Mouse (Mus musculus): ENCODE data around the gene Ap3s2. TPM values are rescaled to one million over a fixed set of nuclear protein-coding genes. Genes with fewer than 3 reads are reported as not detected.

The Ap3s2 gene
- total RNA-seq, 2 experiments from 2014 or later = 50.8 to 51.6 TPM

DNA sequence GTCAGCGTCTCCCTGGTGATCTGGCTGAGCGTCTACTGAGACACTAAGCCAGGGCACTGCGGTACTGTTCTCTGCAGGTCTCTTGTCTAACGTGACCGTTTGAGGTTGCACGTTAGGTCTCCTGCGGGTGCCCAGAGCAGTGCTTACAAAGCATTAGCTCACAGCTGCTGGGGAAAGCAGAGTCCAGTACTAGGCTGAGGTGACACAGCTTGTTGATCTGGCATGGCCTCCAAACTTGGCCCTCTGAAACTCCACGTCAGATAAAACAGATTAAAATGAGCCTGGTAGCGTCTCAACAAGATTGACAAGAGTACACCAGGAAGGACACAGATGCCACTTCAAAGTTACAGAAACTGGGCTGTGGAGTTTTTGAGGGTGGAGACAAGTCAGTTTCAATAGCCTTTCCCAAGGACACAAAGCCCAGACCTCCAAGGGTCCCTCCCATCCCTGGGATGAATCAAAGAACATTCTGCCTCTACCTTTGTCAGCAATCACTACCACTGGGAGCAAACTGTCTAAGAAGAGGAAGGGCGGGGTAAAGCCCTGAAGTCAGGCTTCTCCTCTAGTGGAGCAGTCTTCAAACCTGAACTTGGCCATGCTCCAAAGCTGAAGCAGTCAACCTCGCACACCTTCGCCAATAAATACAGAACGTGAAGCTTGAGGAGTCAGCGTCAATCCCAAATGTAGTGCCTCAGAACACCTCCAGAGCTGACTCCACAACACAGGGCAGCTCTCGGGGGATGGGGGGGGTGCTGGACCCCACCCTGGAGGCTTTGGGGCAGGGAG, 29.8 kb downstream of the Ap3s2 start:
- intact Hi-C loops (cut with DNase I) = no loop called here
- DNase-seq = no peak

DNA sequence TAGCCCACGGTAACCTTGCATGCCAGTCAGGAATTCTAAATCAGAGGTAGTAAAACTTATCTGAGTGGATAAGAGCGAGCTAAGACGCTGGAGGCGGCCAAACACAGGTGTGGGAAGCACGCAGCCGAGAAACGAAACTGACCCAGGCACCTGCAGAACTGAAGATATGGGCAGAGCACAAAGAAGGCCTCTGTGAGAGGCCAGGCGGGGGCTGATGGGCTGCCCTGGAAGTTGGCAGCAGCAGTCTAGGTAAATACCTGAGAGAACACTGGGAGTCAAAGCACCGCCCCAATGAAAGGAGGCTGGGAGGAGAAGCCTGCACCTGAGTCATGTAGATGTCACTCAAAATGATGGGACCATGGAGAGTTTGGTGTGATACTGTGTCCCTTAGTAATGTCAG, 31.8 kb downstream of the Ap3s2 start:
- intact Hi-C loops (cut with DNase I) = no loop called here
- no peak for DNase-seq

DNA sequence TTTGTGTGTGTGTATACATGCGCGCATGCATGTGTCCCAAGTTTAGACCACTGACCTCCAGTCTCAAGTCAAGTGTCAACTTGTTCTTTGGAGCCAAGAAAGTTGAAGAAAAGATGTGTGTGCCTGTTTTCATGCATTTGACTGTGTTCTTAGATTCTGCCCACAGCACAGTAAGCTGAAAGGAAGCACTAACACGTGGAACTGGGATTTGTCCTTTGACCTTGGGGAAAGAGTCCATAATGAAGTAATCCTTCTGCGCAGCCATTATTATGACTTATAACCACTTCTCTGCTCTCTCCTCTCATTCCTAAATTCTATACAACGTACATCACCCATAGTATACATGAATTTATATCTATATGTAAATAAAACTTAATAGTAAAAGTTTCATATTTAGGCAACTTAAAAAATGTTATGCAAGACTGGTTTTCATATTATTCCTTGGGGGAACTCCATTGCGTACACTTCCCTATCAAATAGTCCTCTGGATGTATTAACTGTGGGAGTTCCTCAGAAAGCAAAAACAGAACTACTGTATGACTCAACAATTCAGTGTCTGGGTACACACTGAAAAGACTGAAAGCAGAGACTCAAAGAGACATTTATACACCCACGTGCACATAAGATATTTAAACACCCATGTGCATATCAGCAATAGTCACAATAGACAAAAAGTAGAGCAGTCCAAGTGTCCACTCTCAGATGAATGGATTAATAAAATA, 36.7 kb downstream of the Ap3s2 start:
- intact Hi-C loops (cut with DNase I) = no loop called here
- no peak for DNase-seq

DNA sequence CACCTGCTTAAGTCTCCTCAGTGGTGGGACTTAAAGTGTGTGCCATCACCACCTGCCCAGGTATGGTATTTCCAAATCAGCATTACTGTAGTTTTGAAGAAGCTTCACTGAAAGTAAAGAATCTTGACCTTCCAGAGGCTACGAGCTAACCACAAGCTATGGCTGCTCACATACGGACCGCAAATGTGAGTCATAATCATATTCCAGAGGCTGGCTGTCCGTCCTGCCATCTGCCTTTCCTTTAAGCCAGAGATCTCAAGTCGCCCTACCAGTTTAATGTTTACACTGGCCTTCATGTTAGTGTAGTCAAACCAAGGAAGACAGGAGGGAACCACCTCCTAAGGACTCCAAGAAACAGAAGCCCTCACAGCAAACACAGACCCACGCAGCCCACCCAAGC, 38.5 kb downstream of the Ap3s2 start:
- no peak for DNase-seq
- intact Hi-C loops (cut with DNase I) = no loop called here

DNA sequence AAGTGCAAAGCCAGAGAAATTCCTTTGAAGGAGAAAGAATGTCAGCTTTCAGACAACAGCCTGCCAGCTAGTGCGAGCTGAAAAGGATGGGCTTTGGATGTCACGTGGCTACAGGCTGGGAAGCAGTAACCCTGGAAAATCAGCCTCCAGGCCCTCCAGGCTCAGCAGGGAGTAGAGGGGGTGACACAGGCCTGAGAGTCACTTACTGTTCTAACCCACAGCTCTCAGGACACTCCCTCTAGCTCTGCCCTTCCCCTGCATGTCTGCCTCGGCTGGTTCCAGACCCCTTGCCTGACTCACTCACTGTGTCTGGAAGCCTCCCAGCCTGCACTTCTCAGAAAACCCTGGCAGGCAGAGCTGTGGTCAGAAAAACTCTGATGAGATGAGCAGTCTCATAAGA, 39.5 kb downstream of the Ap3s2 start:
- no peak for DNase-seq
- intact Hi-C loops (cut with DNase I) = no loop called here

DNA sequence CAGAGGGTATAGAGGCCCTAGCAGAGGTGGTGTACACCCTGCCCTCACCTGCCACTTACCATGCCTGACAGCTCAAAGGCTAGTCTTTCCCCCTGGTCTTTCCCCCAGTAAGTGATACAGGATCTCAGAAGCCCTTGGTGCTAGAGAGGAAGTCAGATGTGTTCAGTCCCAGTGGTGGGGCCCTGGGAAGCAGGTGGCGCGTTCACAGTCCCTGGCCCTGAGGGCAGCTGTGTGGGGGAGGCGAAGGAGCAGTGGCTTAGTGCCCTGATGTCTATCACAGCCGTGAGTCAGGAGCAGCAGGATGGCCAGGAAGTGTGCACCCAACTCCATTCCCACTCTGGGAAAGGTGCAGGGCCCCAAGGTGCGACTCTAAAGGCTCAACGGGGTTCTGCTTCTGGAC, 40.4 kb downstream of the Ap3s2 start:
- intact Hi-C loops (cut with DNase I) = no loop called here
- no peak for DNase-seq

DNA sequence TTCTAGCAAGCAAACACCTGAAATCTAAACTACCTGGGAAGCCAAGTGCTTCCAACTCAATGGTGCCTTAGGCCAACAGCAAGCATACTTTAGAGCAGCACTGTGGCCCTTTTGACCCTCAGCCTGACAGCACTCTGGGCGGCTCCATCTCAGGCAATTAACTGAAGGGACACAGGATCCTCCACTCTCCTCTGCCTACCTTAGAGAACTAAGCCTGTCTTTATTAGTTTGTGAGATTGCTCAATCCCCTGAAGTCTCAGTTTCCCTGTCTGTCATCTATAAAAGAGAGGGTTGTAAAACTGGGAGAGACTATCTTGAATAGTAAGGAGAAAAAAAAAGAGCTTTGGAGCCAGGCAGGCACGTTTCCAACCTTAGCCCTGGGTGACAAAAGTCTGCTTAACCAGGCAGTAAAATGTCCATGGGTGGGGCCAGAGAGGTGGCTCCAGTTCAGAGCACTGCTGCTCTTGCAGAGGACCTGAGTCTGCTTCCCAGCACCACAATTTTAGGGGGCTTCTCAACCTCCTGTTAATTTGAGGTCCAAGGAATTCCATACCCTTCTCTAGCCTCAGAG, 41.9 kb downstream of the Ap3s2 start:
- intact Hi-C loops (cut with DNase I) = no loop called here
- DNase-seq = no peak

- intact Hi-C loops (cut with DNase I) = no loop called here
- DNase-seq = no peak
Observed at GRCm38 (mm10) chr7:79873407-79873806, 47.0 kb downstream of the Ap3s2 start.

GRCm38 (mm10) chr7:79871797-79872345, 48.6 kb downstream of the Ap3s2 start:
- no peak for DNase-seq
- intact Hi-C loops (cut with DNase I) = no loop called here

GRCm38 (mm10) chr7:79869072-79869719, 51.3 kb downstream of the Ap3s2 start:
- DNase-seq = no peak
- intact Hi-C loops (cut with DNase I) = no loop called here

DNA sequence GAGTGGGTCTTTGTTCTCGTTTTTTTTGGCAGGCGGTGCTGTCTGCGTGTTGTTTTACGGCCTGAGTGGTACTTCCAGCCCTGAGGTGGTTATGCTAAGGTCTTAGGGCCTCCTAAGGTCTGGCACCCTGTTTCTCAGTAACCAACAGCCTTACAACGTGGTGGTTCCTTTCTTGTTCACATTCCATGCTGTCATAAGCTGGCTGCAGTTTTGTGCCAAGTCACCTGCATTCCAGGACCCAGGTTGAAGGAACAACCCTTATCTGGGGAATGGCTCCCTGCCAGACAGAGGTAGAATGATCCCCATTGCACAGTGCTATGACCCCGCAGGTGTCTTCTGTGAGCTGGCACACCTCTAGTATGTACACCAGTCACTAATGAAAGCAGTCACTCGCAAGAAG, 52.0 kb downstream of the Ap3s2 start:
- no peak for DNase-seq
- intact Hi-C loops (cut with DNase I) = no loop called here

GRCm38 (mm10) chr7:79867861-79868260, 52.6 kb downstream of the Ap3s2 start:
- intact Hi-C loops (cut with DNase I) = no loop called here
- no peak for DNase-seq

DNA sequence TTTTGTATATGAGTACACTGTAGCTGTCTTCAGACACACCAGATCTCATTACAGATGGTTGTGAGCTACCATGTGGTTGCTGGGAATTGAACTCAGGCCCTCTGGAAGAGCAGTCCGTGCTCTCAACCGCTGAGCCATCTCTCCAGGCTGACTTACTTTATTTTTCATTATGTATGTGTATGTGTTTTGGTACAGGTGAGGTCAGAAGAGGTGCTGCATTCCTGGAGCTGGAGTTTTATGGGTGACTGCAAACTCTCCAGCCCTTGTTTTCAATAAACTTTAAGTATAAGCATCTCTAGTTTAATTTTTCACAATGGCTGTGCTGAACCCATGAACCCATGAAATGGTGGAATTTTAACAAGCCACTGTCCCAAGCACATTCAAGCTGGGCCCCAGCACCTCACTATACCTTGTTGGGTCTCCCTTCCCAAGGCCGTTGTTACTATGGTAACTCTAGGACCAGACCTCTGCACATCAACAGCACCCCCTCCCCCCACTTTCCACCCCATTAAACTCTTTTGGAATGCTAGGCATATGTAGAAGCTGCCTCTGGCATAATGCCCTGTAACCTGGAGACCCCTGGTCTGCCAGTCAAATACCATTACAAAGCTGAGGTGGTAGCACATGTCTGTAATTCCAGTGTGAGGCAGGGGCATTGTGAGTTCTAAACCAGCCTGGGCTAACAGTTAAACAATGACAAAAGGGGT, 54.0 kb downstream of the Ap3s2 start:
- intact Hi-C loops (cut with DNase I) = no loop called here
- no peak for DNase-seq

DNA sequence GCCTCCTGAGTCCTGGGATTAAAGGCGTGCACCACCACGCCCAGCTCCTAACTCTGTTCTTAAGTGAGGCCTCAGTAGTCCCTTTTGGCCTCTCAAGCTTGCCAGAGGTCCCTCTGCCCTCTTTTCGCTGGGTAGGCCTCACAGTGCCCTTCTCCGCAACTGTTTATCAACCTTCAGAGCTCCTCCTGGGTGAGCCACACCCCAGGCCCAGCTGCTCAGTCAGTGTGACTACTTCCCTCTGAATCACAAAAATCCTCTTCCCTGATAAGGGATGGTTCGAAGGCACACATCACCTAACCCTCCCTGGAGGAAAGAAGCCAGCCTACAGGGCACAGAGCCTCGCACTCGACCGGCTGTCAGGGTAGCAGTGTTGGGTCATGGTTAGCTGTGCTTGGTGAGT, 58.7 kb downstream of the Ap3s2 start:
- intact Hi-C loops (cut with DNase I) = no loop called here
- no peak for DNase-seq

GRCm38 (mm10) chr7:79860811-79861210, 59.6 kb downstream of the Ap3s2 start, which contains the start of gene Anpep:
Anpep (minus strand) TSS chr7:79861059.
- intact Hi-C loops (cut with DNase I) = no loop called here
- no peak for DNase-seq

- no peak for DNase-seq
- intact Hi-C loops (cut with DNase I) = no loop called here
Observed at GRCm38 (mm10) chr7:79858956-79859630, 61.4 kb downstream of the Ap3s2 start.

GRCm38 (mm10) chr7:79858202-79858934, 62.1 kb downstream of the Ap3s2 start:
- intact Hi-C loops (cut with DNase I) = no loop called here
- DNase-seq = no peak

DNA sequence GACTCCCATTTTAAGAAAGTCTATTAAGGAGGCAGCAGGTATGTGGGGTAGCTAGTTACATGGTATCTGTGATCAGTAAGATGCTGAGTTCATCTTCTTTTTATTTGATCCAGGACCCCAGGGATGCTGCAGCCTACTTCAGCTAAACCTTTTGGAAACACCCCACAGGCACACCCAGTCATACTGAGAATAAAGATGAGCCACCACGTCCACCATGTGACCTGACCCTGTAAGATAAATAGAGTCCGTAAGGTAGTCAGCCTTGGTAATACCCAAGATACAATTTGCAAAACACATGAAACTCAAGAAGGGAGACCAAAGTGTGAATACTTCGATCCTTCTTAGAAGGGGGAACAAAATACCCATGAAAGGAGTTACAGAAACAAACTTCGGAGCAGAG, 64.1 kb downstream of the Ap3s2 start:
- no peak for DNase-seq
- intact Hi-C loops (cut with DNase I) = no loop called here

Data from left cerebral cortex, postnatal 4 days (tissue).